ENCODE assay signal across 8 mouse cellular contexts in genomic region chr5:139825947-139826346, GRCm38 (mm10). TPM values are rescaled to one million over a fixed set of nuclear protein-coding genes. Genes with fewer than 3 reads are reported as not detected.
A peak's percentile ranks its signal among the peaks of the same experiment; 100 is the strongest.
DNase-seq lines count a peak whose midpoint lies in the region; ATAC-seq and TF ChIP-seq lines count a peak whose summit lies in the region.

No protein-coding gene starts in this region.

- intact Hi-C loops in left cerebral cortex, postnatal 14 days (cut with DNase I): no loop called here

- H3K27ac ChIP-seq in liver, adult 2 months (replicated peaks; ENCODE audit: insufficient read depth, low read depth, low read length): no peak overlapping the region
- 0 out of 2 replicates have a peak overlapping the region, but pooled peaks have one; percentile 75 for H3K27ac ChIP-seq in embryonic facial prominence, embryonic 12.5 days
- no peak overlapping the region for H3K27ac ChIP-seq in intestine, embryonic 15.5 days
- H3K27ac ChIP-seq in neural tube, embryonic 12.5 days: no peak overlapping the region

- no peaks in the 10 kb centered on the region for H3K9me3 ChIP-seq in embryonic facial prominence, embryonic 12.5 days
- no peaks in the 10 kb centered on the region for H3K9me3 ChIP-seq in intestine, embryonic 15.5 days
- no peaks in the 10 kb centered on the region for H3K9me3 ChIP-seq in neural tube, embryonic 12.5 days

- no peaks in the 10 kb centered on the region for H3K27me3 ChIP-seq in liver, adult 2 months (ENCODE audit: control insufficient read depth, insufficient read depth, low read length)
- H3K27me3 ChIP-seq in embryonic facial prominence, embryonic 12.5 days: no peaks in the 10 kb centered on the region
- H3K27me3 ChIP-seq in intestine, embryonic 15.5 days (replicated peaks): no peaks in the 10 kb centered on the region
- H3K27me3 ChIP-seq in neural tube, embryonic 12.5 days (replicated peaks): no peaks in the 10 kb centered on the region

- DNase-seq in liver, adult 2 months (ENCODE audit: extremely low read depth, low read depth, low spot score): no peak
- DNase-seq in liver: no peak
- DNase-seq in left cerebral cortex, postnatal 14 days (ENCODE audit: low spot score in 2 of 2): no peak
- no peak for DNase-seq in spleen, postnatal 14 days (ENCODE audit: low spot score in 2 of 2)
- no peak for DNase-seq in kidney, postnatal 14 days

- no peak for TF ChIP-seq CTCF in liver, adult 2 months (IDR thresholded peaks at IDR 0.05; ENCODE audit: low read depth, low read length)

- no peak for TF ChIP-seq POLR2A in liver, adult 2 months (IDR thresholded peaks at IDR 0.05; ENCODE audit: extremely low read depth, insufficient read depth, low read length)

- peak overlapping the region; percentile 85 for H3K9ac ChIP-seq in liver, adult 2 months (ENCODE audit: low read depth, low read length)
- peak overlapping the region; percentile 75 for H3K9ac ChIP-seq in embryonic facial prominence, embryonic 12.5 days
- H3K9ac ChIP-seq in intestine, embryonic 15.5 days: peak overlapping the region; percentile 82
- peak overlapping the region; percentile 81 for H3K9ac ChIP-seq in neural tube, embryonic 12.5 days

- peak overlapping the region; percentile 96 for H3K4me2 ChIP-seq in embryonic facial prominence, embryonic 12.5 days (replicated peaks)
- peak overlapping the region; percentile 85 for H3K4me2 ChIP-seq in intestine, embryonic 15.5 days (replicated peaks)
- H3K4me2 ChIP-seq in neural tube, embryonic 12.5 days (replicated peaks): peak overlapping the region; percentile 96

- no peak for ATAC-seq in embryonic facial prominence, embryonic 12.5 days (ENCODE audit: insufficient number of reproducible peaks, insufficient read depth, low FRiP score, low TSS enrichment)
- no peak for ATAC-seq in intestine, embryonic 15.5 days
- ATAC-seq in neural tube, embryonic 12.5 days (ENCODE audit: low FRiP score, low read depth): 0 out of 2 replicates have a peak, but pooled peaks have one; percentile 25

- peaks cover 14% of the 10 kb centered on the region; the same call in 1 of the 2 replicates for H3K79me2 ChIP-seq in liver, adult 2 months (ENCODE audit: control insufficient read depth, insufficient read depth, low read length)

- peaks cover 25% of the 10 kb centered on the region for H3K4me1 ChIP-seq in liver, adult 2 months (ENCODE audit: control insufficient read depth, insufficient read depth, low read length)
- H3K4me1 ChIP-seq in embryonic facial prominence, embryonic 12.5 days: peaks cover 11% of the 10 kb centered on the region; the same call in 1 of the 2 replicates
- H3K4me1 ChIP-seq in intestine, embryonic 15.5 days (replicated peaks): peaks cover 27% of the 10 kb centered on the region
- H3K4me1 ChIP-seq in neural tube, embryonic 12.5 days: peaks cover 23% of the 10 kb centered on the region

- no peaks in the 10 kb centered on the region for H3K36me3 ChIP-seq in liver, adult 2 months (ENCODE audit: control insufficient read depth, insufficient read depth, low read length)
- H3K36me3 ChIP-seq in embryonic facial prominence, embryonic 12.5 days: peaks cover 27% of the 10 kb centered on the region
- H3K36me3 ChIP-seq in intestine, embryonic 15.5 days: peaks cover 13% of the 10 kb centered on the region; the same call in 1 of the 2 replicates
- peaks cover 24% of the 10 kb centered on the region for H3K36me3 ChIP-seq in neural tube, embryonic 12.5 days

- peak overlapping the region; percentile 90 for H3K4me3 ChIP-seq in liver, adult 2 months (ENCODE audit: insufficient read depth, low read depth, low read length)
- H3K4me3 ChIP-seq in embryonic facial prominence, embryonic 12.5 days: peak overlapping the region; percentile 88
- H3K4me3 ChIP-seq in intestine, embryonic 15.5 days (replicated peaks): peak overlapping the region; percentile 89
- peak overlapping the region; percentile 90 for H3K4me3 ChIP-seq in neural tube, embryonic 12.5 days

- 21% methylated on average over 11 of the region's 11 CpGs for WGBS in liver, adult 2 months
- 39% methylated on average over 11 of the region's 11 CpGs for WGBS in embryonic facial prominence, embryonic 12.5 days
- WGBS in intestine, embryonic 15.5 days: 35% methylated on average over 11 of the region's 11 CpGs
- WGBS in neural tube, embryonic 12.5 days: 48% methylated on average over 11 of the region's 11 CpGs

RNA-seq across cellular contexts. Expression of gene Gm26938, which starts 0.3 kb away (rescaled TPM):
- not detected in 2 replicates for total RNA-seq in liver, adult 2 months (2014; rRNA removed)
- not detected in 2 replicates for polyA plus RNA-seq in liver, adult 2 months (2012; rRNA removed)
- polyA plus RNA-seq in embryonic facial prominence, embryonic 12.5 days (2016; fragmentation: Nextera tagmentation; extraction: Ambion mirVana): not detected in 2 replicates
- polyA plus RNA-seq in intestine, embryonic 15.5 days (2015; fragmentation: Nextera tagmentation; extraction: Ambion mirVana): 0.29 TPM in 1 of 2 replicates, not detected in the other
- not detected in 2 replicates for polyA plus RNA-seq in neural tube, embryonic 12.5 days (2016; fragmentation: Nextera tagmentation; extraction: Ambion mirVana)
- not detected for total RNA-seq in left cerebral cortex, postnatal 14 days (2021)

RNA-seq across cellular contexts. Expression of gene Psmg3, which starts 0.7 kb away (rescaled TPM):
- 11.1 and 12.7 TPM in 2 replicates for total RNA-seq in liver, adult 2 months (2014; rRNA removed)
- polyA plus RNA-seq in liver, adult 2 months (2012; rRNA removed): 28.5 and 28.8 TPM in 2 replicates
- polyA plus RNA-seq in embryonic facial prominence, embryonic 12.5 days (2016; fragmentation: Nextera tagmentation; extraction: Ambion mirVana): 64.6 and 72.7 TPM in 2 replicates
- 80.0 and 80.2 TPM in 2 replicates for polyA plus RNA-seq in intestine, embryonic 15.5 days (2015; fragmentation: Nextera tagmentation; extraction: Ambion mirVana)
- 68.5 and 70.2 TPM in 2 replicates for polyA plus RNA-seq in neural tube, embryonic 12.5 days (2016; fragmentation: Nextera tagmentation; extraction: Ambion mirVana)
- 10 to 100 TPM; 17.2 to 17.9 TPM for total RNA-seq in left cerebral cortex, postnatal 14 days (2021)

RNA-seq across cellular contexts. Expression of gene Tmem184a, which starts 6.2 kb away (rescaled TPM):
- 6.5 and 9.3 TPM in 2 replicates for total RNA-seq in liver, adult 2 months (2014; rRNA removed)
- polyA plus RNA-seq in liver, adult 2 months (2012; rRNA removed): 39.2 and 45.1 TPM in 2 replicates
- polyA plus RNA-seq in embryonic facial prominence, embryonic 12.5 days (2016; fragmentation: Nextera tagmentation; extraction: Ambion mirVana): 1.8 and 2.1 TPM in 2 replicates
- 57.7 and 68.4 TPM in 2 replicates for polyA plus RNA-seq in intestine, embryonic 15.5 days (2015; fragmentation: Nextera tagmentation; extraction: Ambion mirVana)
- 0.29 and 0.68 TPM in 2 replicates for polyA plus RNA-seq in neural tube, embryonic 12.5 days (2016; fragmentation: Nextera tagmentation; extraction: Ambion mirVana)
- total RNA-seq in left cerebral cortex, postnatal 14 days (2021): under 1 TPM in 1 of 2 experiments, not detected in 1; 0.08 TPM

RNA-seq across cellular contexts. Expression of gene Mafk, which starts 34.6 kb away (rescaled TPM):
- total RNA-seq in liver, adult 2 months (2014; rRNA removed): 11.5 and 12.5 TPM in 2 replicates
- 6.3 and 7.0 TPM in 2 replicates for polyA plus RNA-seq in liver, adult 2 months (2012; rRNA removed)
- 7.2 and 8.6 TPM in 2 replicates for polyA plus RNA-seq in embryonic facial prominence, embryonic 12.5 days (2016; fragmentation: Nextera tagmentation; extraction: Ambion mirVana)
- 17.6 and 20.7 TPM in 2 replicates for polyA plus RNA-seq in intestine, embryonic 15.5 days (2015; fragmentation: Nextera tagmentation; extraction: Ambion mirVana)
- polyA plus RNA-seq in neural tube, embryonic 12.5 days (2016; fragmentation: Nextera tagmentation; extraction: Ambion mirVana): 12.8 and 12.9 TPM in 2 replicates
- 1 to 10 TPM; 7.6 to 8.5 TPM for total RNA-seq in left cerebral cortex, postnatal 14 days (2021)

RNA-seq across cellular contexts. Expression of gene Ints1, which starts 50.5 kb away (rescaled TPM):
- total RNA-seq in liver, adult 2 months (2014; rRNA removed): 10.0 and 14.2 TPM in 2 replicates
- polyA plus RNA-seq in liver, adult 2 months (2012; rRNA removed): 23.1 and 25.2 TPM in 2 replicates
- 33.6 and 34.5 TPM in 2 replicates for polyA plus RNA-seq in embryonic facial prominence, embryonic 12.5 days (2016; fragmentation: Nextera tagmentation; extraction: Ambion mirVana)
- 22.2 and 25.4 TPM in 2 replicates for polyA plus RNA-seq in intestine, embryonic 15.5 days (2015; fragmentation: Nextera tagmentation; extraction: Ambion mirVana)
- polyA plus RNA-seq in neural tube, embryonic 12.5 days (2016; fragmentation: Nextera tagmentation; extraction: Ambion mirVana): 33.7 and 34.3 TPM in 2 replicates
- total RNA-seq in left cerebral cortex, postnatal 14 days (2021): 100 to 1,000 TPM in 1 of 2 experiments, 10 to 100 TPM in 1; 96.8 to 102 TPM

Comparison
In these comparisons a context has a peak if more than half of its experiments do, and no peak if none do; other contexts are left out.
1. RNA of gene Tmem184a, which starts 6.2 kb away (polyA plus RNA-seq): 57.7 to 68.4 TPM in intestine, embryonic 15.5 days and 39.2 to 45.1 TPM in liver, adult 2 months; 1.8 to 2.1 TPM in embryonic facial prominence, embryonic 12.5 days and 0.29 to 0.68 TPM in neural tube, embryonic 12.5 days; every median in the first group is over 10 times any median in the second.
2. Peak in every context shown above with its lines, with median percentiles within 50 percentile points of each other: H3K4me3 ChIP-seq, H3K9ac ChIP-seq and H3K4me2 ChIP-seq.